Mouse (Mus musculus): ENCODE data around the gene 2210407C18Rik. TPM values are rescaled to one million over a fixed set of nuclear protein-coding genes. Genes with fewer than 3 reads are reported as not detected.

2210407C18Rik gene
- total and polyA plus RNA-seq, 3 experiments: not detected

DNA sequence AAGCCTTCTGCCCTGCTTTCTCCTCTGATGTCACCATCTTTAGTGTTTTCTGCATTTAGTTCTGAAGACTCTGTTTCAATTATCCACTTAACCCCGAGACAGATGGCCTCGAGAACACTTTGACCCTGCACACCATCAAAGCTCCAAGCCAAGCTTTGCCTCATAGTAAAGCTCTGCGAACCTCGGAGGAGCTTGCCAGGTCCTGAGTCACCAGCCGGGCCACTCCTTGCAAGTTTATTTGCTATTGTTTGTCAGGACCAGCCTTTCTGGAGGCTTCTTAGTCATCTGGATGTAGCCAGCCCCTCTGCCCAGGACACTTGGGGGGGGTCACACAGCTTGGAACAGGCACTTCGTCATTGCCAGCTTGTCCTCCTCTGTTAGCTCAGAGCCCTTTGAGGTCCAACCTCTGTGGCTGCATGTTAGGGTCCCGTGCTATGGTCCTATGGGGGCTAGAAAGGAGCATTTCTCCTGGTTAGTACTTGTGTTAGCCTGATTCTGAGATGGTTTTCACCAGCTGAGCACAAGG is 22.4 kb upstream of the 2210407C18Rik start:
- no peak for TF ChIP-seq TBP (conservative IDR thresholded peaks at IDR 0.05; ENCODE audit: low read depth, low read length)
- TF ChIP-seq SMC3 (IDR thresholded peaks at IDR 0.05; ENCODE audit: low read depth, low read length): no peak
- TF ChIP-seq JUN (IDR thresholded peaks at IDR 0.05; ENCODE audit: insufficient read depth, low read depth, low read length): no peak
- TF ChIP-seq PAX5 (IDR thresholded peaks at IDR 0.05; ENCODE audit: low read length): no peak
- no peak for TF ChIP-seq EP300 (IDR thresholded peaks at IDR 0.05; ENCODE audit: low read length)
- no peak for TF ChIP-seq MAFK (IDR thresholded peaks at IDR 0.05; ENCODE audit: insufficient replicate concordance, low read length)
- no peak for TF ChIP-seq MAX (IDR thresholded peaks at IDR 0.05; ENCODE audit: low read length)
- TF ChIP-seq E2F4 (IDR thresholded peaks at IDR 0.05; ENCODE audit: insufficient replicate concordance, low read depth, low read length): no peak
- TF ChIP-seq ZKSCAN1 (IDR thresholded peaks at IDR 0.05; ENCODE audit: borderline replicate concordance, low read depth, low read length): no peak
- no peak for TF ChIP-seq IRF4 (IDR thresholded peaks at IDR 0.05; ENCODE audit: low read depth, low read length)
- no peak for TF ChIP-seq SIN3A (IDR thresholded peaks at IDR 0.05; ENCODE audit: low read length)
- TF ChIP-seq UBTF (IDR thresholded peaks at IDR 0.05; ENCODE audit: low read depth, low read length): no peak
- TF ChIP-seq ZMIZ1 (IDR thresholded peaks at IDR 0.05; ENCODE audit: low read depth, low read length): no peak
- TF ChIP-seq MEF2A (IDR thresholded peaks at IDR 0.05; ENCODE audit: borderline replicate concordance, low read depth, low read length): no peak
- TF ChIP-seq POLR2AphosphoS2 (IDR thresholded peaks at IDR 0.05; ENCODE audit: low read depth, low read length): no peak
- no peak for TF ChIP-seq MXI1 (IDR thresholded peaks at IDR 0.05; ENCODE audit: low read depth, low read length)
- no peak for TF ChIP-seq CHD1 (IDR thresholded peaks at IDR 0.05; ENCODE audit: low read depth, low read length)
- TF ChIP-seq USF2 (conservative IDR thresholded peaks at IDR 0.05; ENCODE audit: low read depth, low read length): no peak
- no peak for TF ChIP-seq JUND (conservative IDR thresholded peaks at IDR 0.05; ENCODE audit: low read depth, low read length)
- in situ Hi-C loops (cut with MboI; ENCODE audit: low pct_ligation_motif_present, low pct_unique_long_range_greater_than_20kb, low sequenced_read_pairs): loop anchor here (25.0 kb wide), 1 partner anchor 701 kb away; no protein-coding TSS in a partner anchor
- H3K36me3 ChIP-seq (replicated peaks in 1 of 2; ENCODE audit: control insufficient read depth in 1 of 2, insufficient read depth in 1 of 2, low read length in 1 of 2): no peaks in the 10 kb centered on the region

DNA sequence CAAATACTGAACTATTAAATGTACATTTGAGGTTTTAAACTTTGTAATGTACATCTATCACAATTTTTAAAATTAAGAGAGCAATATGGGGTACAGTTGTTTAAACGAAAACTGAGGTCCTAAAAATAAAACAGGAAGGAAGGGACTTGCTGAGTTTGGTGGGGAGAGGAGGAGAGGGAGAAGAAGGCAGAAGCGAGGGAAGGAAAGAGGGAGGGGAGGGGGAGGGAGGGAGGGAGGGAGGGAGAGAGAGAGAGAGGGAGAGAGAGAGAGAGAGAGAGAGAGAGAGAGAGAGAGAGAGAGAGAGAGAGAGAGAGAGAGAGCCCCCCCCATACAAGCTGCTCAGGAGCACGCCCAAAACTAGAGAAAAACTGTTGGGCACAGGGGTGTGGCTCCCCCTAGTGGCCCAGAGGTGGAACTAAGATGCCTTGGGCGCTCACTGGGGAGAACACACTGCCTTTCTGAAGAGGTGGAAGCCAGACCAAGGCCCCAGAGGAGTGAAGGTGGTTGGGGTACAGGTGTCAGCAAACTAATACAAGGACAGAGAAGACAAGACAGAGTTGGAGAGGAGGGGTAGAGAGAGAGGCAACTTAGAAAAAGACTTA is 20.6 kb upstream of the 2210407C18Rik start:
- TF ChIP-seq MAZ (IDR thresholded peaks at IDR 0.05; ENCODE audit: low read depth, low read length): peak; percentile 62; the same call in 1 of the 2 replicates
- peak; percentile 71 for TF ChIP-seq SMC3 (IDR thresholded peaks at IDR 0.05; ENCODE audit: low read depth, low read length)
- TF ChIP-seq MAX (IDR thresholded peaks at IDR 0.05; ENCODE audit: low read length): peak; percentile 29; the same call in 1 of the 2 replicates
- peak; percentile 72 for TF ChIP-seq RAD21 (IDR thresholded peaks at IDR 0.05; ENCODE audit: low read depth, low read length)
- TF ChIP-seq CTCF (conservative IDR thresholded peaks at IDR 0.05 in 1 of 2, IDR thresholded peaks at IDR 0.05 in 1 of 2; ENCODE audit: low read depth in 2 of 2, low read length in 2 of 2): peak; percentile 68 to 88
- TF ChIP-seq TCF12 (IDR thresholded peaks at IDR 0.05; ENCODE audit: low read depth, low read length): 0 out of 2 replicates have a peak, but pooled peaks have one; percentile 19
- TF ChIP-seq IRF4 (IDR thresholded peaks at IDR 0.05; ENCODE audit: low read depth, low read length): no peak
- TF ChIP-seq MYC (IDR thresholded peaks at IDR 0.05; ENCODE audit: low read depth, low read length): 0 out of 2 replicates have a peak, but pooled peaks have one; percentile 31
- TF ChIP-seq MXI1 (IDR thresholded peaks at IDR 0.05; ENCODE audit: low read depth, low read length): no peak
- no peak for TF ChIP-seq SIN3A (IDR thresholded peaks at IDR 0.05; ENCODE audit: low read length)
- no peak overlapping the region for H3K9ac ChIP-seq (ENCODE audit: insufficient read depth, low read depth)
- no peak overlapping the region for H3K4me2 ChIP-seq (ENCODE audit: insufficient read depth, low read depth, poor library complexity, severe bottlenecking)
- H3K9me3 ChIP-seq (replicated peaks; ENCODE audit: low read length): no peaks in the 10 kb centered on the region
- H3K36me3 ChIP-seq (replicated peaks in 1 of 2; ENCODE audit: control insufficient read depth in 1 of 2, insufficient read depth in 1 of 2, low read length in 1 of 2): no peaks in the 10 kb centered on the region
- H3K79me2 ChIP-seq (replicated peaks; ENCODE audit: control insufficient read depth, extremely low read depth, insufficient read depth, poor library complexity, severe bottlenecking): no peaks in the 10 kb centered on the region
- H3K4me1 ChIP-seq (ENCODE audit: control insufficient read depth in 1 of 2, insufficient read depth in 2 of 2): peaks cover 0 to 4% of the 10 kb centered on the region in 2 experiments; a peak in 2 of 4 replicates
- in situ Hi-C loops (cut with MboI; ENCODE audit: low pct_ligation_motif_present, low pct_unique_long_range_greater_than_20kb, low sequenced_read_pairs) (loop anchor here (25.0 kb wide), 1 partner anchor 699 kb away; no protein-coding TSS in a partner anchor), dilution Hi-C loops (cut with MboI; ENCODE audit: extremely low pct_ligation_motif_present, extremely low pct_unique_long_range_greater_than_20kb, low sequenced_read_pairs) (no loop called here)
- no peak overlapping the region for H3K4me3 ChIP-seq (replicated peaks in 1 of 3; ENCODE audit: low read depth in 2 of 3, low read length in 2 of 3, poor library complexity in 1 of 3)
- no peak overlapping the region for H3K27ac ChIP-seq (ENCODE audit: insufficient read depth, low read depth)
- H3K27me3 ChIP-seq (replicated peaks): peaks cover 85% of the 10 kb centered on the region
- peak; percentile 55 for DNase-seq (ENCODE audit: extremely low read depth)

More for the DNA sequence above, 22.4 kb upstream of the 2210407C18Rik start:
- H3K4me2 ChIP-seq (ENCODE audit: insufficient read depth, low read depth, poor library complexity, severe bottlenecking): no peak overlapping the region
- dilution Hi-C loops (cut with MboI; ENCODE audit: extremely low pct_ligation_motif_present, extremely low pct_unique_long_range_greater_than_20kb, low sequenced_read_pairs): no loop called here
- no peak for DNase-seq (ENCODE audit: extremely low read depth)
- peaks cover 83% of the 10 kb centered on the region for H3K27me3 ChIP-seq (replicated peaks)
- H3K9me3 ChIP-seq (replicated peaks; ENCODE audit: low read length): no peaks in the 10 kb centered on the region
- H3K9ac ChIP-seq (ENCODE audit: insufficient read depth, low read depth): no peak overlapping the region
- no peaks in the 10 kb centered on the region for H3K79me2 ChIP-seq (replicated peaks; ENCODE audit: control insufficient read depth, extremely low read depth, insufficient read depth, poor library complexity, severe bottlenecking)
- H3K4me3 ChIP-seq (replicated peaks in 1 of 3; ENCODE audit: low read depth in 2 of 3, low read length in 2 of 3, poor library complexity in 1 of 3): no peak overlapping the region
- peaks cover 1 to 4% of the 10 kb centered on the region in 2 experiments; a peak in 3 of 4 replicates for H3K4me1 ChIP-seq (ENCODE audit: control insufficient read depth in 1 of 2, insufficient read depth in 2 of 2)
- H3K27ac ChIP-seq (ENCODE audit: insufficient read depth, low read depth): no peak overlapping the region

Data from CH12.LX (cell line).